Mouse (Mus musculus) hindbrain, embryonic 15.5 days (tissue): ENCODE data around the gene Haus5. TPM values are rescaled to one million over a fixed set of nuclear protein-coding genes. Genes with fewer than 3 reads are reported as not detected.

Source experiments
- ATAC-seq: fragments of 200-750 bp; cut with Nextera tagmentation; 2 replicates; pipeline ENCODE4 v1.8.0; 2017; ENCODE audit warnings: low read depth, moderate number of reproducible peaks, moderate TSS enrichment; ENCODE audit not compliant: low FRiP score
- H3K27ac ChIP-seq: fragments of 300-500 bp; sonication (generic); replicated peaks from 2 replicates; pipeline ENCODE4 v1.5.1; 2015; ENCODE audit warnings: mild to moderate bottlenecking, inconsistent platforms
- H3K27me3 ChIP-seq: fragments of 300-500 bp; sonication (generic); 2 replicates; pipeline ENCODE4 v1.6.1; 2015; ENCODE audit warnings: control low read depth, inconsistent platforms
- H3K36me3 ChIP-seq: fragments of 300-500 bp; sonication (generic); 2 replicates; pipeline ENCODE4 v1.6.1; 2015; ENCODE audit warnings: control low read depth, inconsistent platforms
- H3K4me1 ChIP-seq: fragments of 300-500 bp; sonication (generic); replicated peaks from 2 replicates; pipeline ENCODE4 v1.6.1; 2015; ENCODE audit warnings: control low read depth, inconsistent platforms
- H3K4me2 ChIP-seq: fragments of 300-500 bp; sonication (generic); 2 replicates; pipeline ENCODE4 v1.6.1; 2015; ENCODE audit warnings: moderate library complexity, mild to moderate bottlenecking, inconsistent platforms
- H3K4me3 ChIP-seq: fragments of 300-500 bp; sonication (generic); 2 replicates; pipeline ENCODE4 v1.5.1; 2015; ENCODE audit warnings: mild to moderate bottlenecking, inconsistent platforms
- H3K9ac ChIP-seq: fragments of 300-500 bp; sonication (generic); 2 replicates; pipeline ENCODE4 v1.6.1; 2015; ENCODE audit warnings: inconsistent platforms
- H3K9me3 ChIP-seq: fragments of 300-500 bp; sonication (generic); 2 replicates; pipeline ENCODE4 v1.6.1; 2016; ENCODE audit warnings: control low read depth, inconsistent platforms
- WGBS: fragments of 180-500 bp; shearing (Covaris S2); methylation state at CpG from one replicate; pipeline ENCODE4 v1.1.7; 2015; 5-methylcytosine and 5-hydroxymethylcytosine counted together
- polyA plus RNA-seq: library from polyadenylated mRNA; unstranded; fragments of >200 nt; fragmentation: Nextera tagmentation; extraction: Ambion mirVana; gene quantifications from 2 replicates; pipeline ENCODE4 v1.2.1, GENCODE M21; 2015

Gene Haus5
- polyA plus RNA-seq, 1 experiment from 2014 or later = 29.9 TPM

- no peak for ATAC-seq
- Histone ChIP-seq H3K4me2 (no peak overlapping the region), H3K27me3 (no peaks in the 10 kb centered on the region), H3K9ac (no peak overlapping the region), H3K27ac (no peak overlapping the region), H3K9me3 (no peaks in the 10 kb centered on the region), H3K4me1 (no peaks in the 10 kb centered on the region), H3K36me3 (peaks cover 66% of the 10 kb centered on the region), H3K4me3 (no peak overlapping the region)
- WGBS = 96% methylated on average over 9 of the region's 9 CpGs
These were observed 46.1 kb downstream of the Haus5 start for GRCm38 (mm10) chr7:30618658-30619057.

GRCm38 (mm10) chr7:30615049-30615760 lies 49.6 kb downstream of the Haus5 start:
- Histone ChIP-seq H3K27me3 (no peaks in the 10 kb centered on the region), H3K27ac (no peak overlapping the region), H3K36me3 (peaks cover 48% of the 10 kb centered on the region), H3K4me1 (no peaks in the 10 kb centered on the region), H3K4me3 (no peak overlapping the region), H3K4me2 (no peak overlapping the region), H3K9ac (no peak overlapping the region), H3K9me3 (no peaks in the 10 kb centered on the region)
- WGBS = 55% methylated on average over 5 of the region's 5 CpGs
- peak; percentile 49; the same call in 1 of the 2 replicates for ATAC-seq

- Histone ChIP-seq H3K9ac (no peak overlapping the region), H3K4me3 (no peak overlapping the region), H3K4me2 (no peak overlapping the region), H3K27ac (no peak overlapping the region), H3K9me3 (no peaks in the 10 kb centered on the region), H3K4me1 (no peaks in the 10 kb centered on the region), H3K27me3 (no peaks in the 10 kb centered on the region), H3K36me3 (peaks cover 44% of the 10 kb centered on the region)
- ATAC-seq = no peak
- WGBS = 76% methylated on average over 2 of the region's 2 CpGs
These were observed 50.3 kb downstream of the Haus5 start for GRCm38 (mm10) chr7:30614454-30614853.

- H3K4me3 ChIP-seq = no peak overlapping the region
- H3K9me3 ChIP-seq = no peaks in the 10 kb centered on the region
- H3K27me3 ChIP-seq = no peaks in the 10 kb centered on the region
- no peaks in the 10 kb centered on the region for H3K4me1 ChIP-seq
- ATAC-seq = no peak
- H3K4me2 ChIP-seq = no peak overlapping the region
- no peak overlapping the region for H3K9ac ChIP-seq
- 24% methylated on average over 14 of the region's 14 CpGs for WGBS
- H3K27ac ChIP-seq = no peak overlapping the region
- peaks cover 35% of the 10 kb centered on the region for H3K36me3 ChIP-seq
These were observed 51.2 kb downstream of the Haus5 start for GRCm38 (mm10) chr7:30613529-30614112.

- no peak for ATAC-seq
- Histone ChIP-seq H3K27ac (no peak within 1 kb of the TSS), H3K9ac (no peak within 1 kb of the TSS), H3K9me3 (no peaks in the 10 kb centered on the region), H3K36me3 (peaks cover 27% of the 10 kb centered on the region), H3K4me1 (no peaks in the 10 kb centered on the region), H3K27me3 (no peaks in the 10 kb centered on the region), H3K4me2 (no peak within 1 kb of the TSS), H3K4me3 (no peak within 1 kb of the TSS)
- WGBS = 80% methylated on average over 8 of the region's 8 CpGs
These were observed 52.0 kb downstream of the Haus5 start, which contains the start of gene Upk1a for GRCm38 (mm10) chr7:30612654-30613402. Gene Upk1a (minus strand): TSS chr7:30612847.

- H3K4me2 ChIP-seq = no peak overlapping the region
- ATAC-seq = no peak
- no peak overlapping the region for H3K9ac ChIP-seq
- no peak overlapping the region for H3K27ac ChIP-seq
- H3K4me1 ChIP-seq = no peaks in the 10 kb centered on the region
- no peaks in the 10 kb centered on the region for H3K9me3 ChIP-seq
- no peaks in the 10 kb centered on the region for H3K36me3 ChIP-seq
- 69% methylated on average over 7 of the region's 7 CpGs for WGBS
- H3K4me3 ChIP-seq = no peak overlapping the region
- H3K27me3 ChIP-seq = no peaks in the 10 kb centered on the region
These were observed 54.8 kb downstream of the Haus5 start for GRCm38 (mm10) chr7:30610043-30610442.

- Histone ChIP-seq H3K9me3 (no peaks in the 10 kb centered on the region), H3K9ac (no peak overlapping the region), H3K27ac (no peak overlapping the region), H3K4me3 (no peak overlapping the region), H3K27me3 (no peaks in the 10 kb centered on the region), H3K4me1 (no peaks in the 10 kb centered on the region), H3K36me3 (no peaks in the 10 kb centered on the region), H3K4me2 (no peak overlapping the region)
- ATAC-seq = no peak
- 45% methylated on average over 16 of the region's 16 CpGs for WGBS
These were observed 56.3 kb downstream of the Haus5 start for GRCm38 (mm10) chr7:30608476-30608875.

- Histone ChIP-seq H3K9ac (no peak overlapping the region), H3K9me3 (no peaks in the 10 kb centered on the region), H3K4me3 (no peak overlapping the region), H3K4me1 (no peaks in the 10 kb centered on the region), H3K36me3 (no peaks in the 10 kb centered on the region), H3K4me2 (no peak overlapping the region), H3K27ac (no peak overlapping the region), H3K27me3 (no peaks in the 10 kb centered on the region)
- WGBS = 32% methylated on average over 8 of the region's 8 CpGs
- 0 out of 2 replicates have a peak, but pooled peaks have one; percentile 25 for ATAC-seq
These were observed 57.0 kb downstream of the Haus5 start for GRCm38 (mm10) chr7:30607706-30608309.

- Histone ChIP-seq H3K9me3 (no peaks in the 10 kb centered on the region), H3K4me3 (no peak overlapping the region), H3K36me3 (no peaks in the 10 kb centered on the region), H3K4me2 (no peak overlapping the region), H3K27ac (no peak overlapping the region), H3K9ac (no peak overlapping the region), H3K4me1 (peaks cover 8% of the 10 kb centered on the region), H3K27me3 (no peaks in the 10 kb centered on the region)
- no peak for ATAC-seq
- WGBS = 90% methylated on average over 8 of the region's 8 CpGs
These were observed 59.9 kb downstream of the Haus5 start for GRCm38 (mm10) chr7:30604944-30605343.

GRCm38 (mm10) chr7:30604424-30604823 lies 60.4 kb downstream of the Haus5 start:
- no peak overlapping the region for H3K4me3 ChIP-seq
- no peaks in the 10 kb centered on the region for H3K9me3 ChIP-seq
- H3K9ac ChIP-seq = no peak overlapping the region
- H3K36me3 ChIP-seq = no peaks in the 10 kb centered on the region
- H3K4me2 ChIP-seq = no peak overlapping the region
- no peaks in the 10 kb centered on the region for H3K27me3 ChIP-seq
- 66% methylated on average over 8 of the region's 8 CpGs for whole genome bisulfite sequencing
- H3K4me1 ChIP-seq = peaks cover 14% of the 10 kb centered on the region
- H3K27ac ChIP-seq = no peak overlapping the region
- no peak for ATAC-seq
